Mouse (Mus musculus) monocyte, adult 2 months (primary cell): ENCODE results near the gene Ccdc74a.
A peak's percentile ranks its signal among the peaks of the same experiment; 100 is the strongest.
"Not testable (repeated sequence)": the region's sequence is repeated elsewhere in the genome, so short reads cannot be mapped to it uniquely, and the experiment has no call there.

Experiments
- DNase-seq, 2 experiments: peaks; one replicate each; pipeline ENCODE4 v3.0.0; 2022; ENCODE audit warnings: low spot score in 2 of 2, low read depth in 1 of 2

The Ccdc74a gene

GRCm38 (mm10) chr16:17646310-17647114 is at the start of gene Ccdc74a:
Ccdc74a (plus strand) TSS chr16:17646470.
- peak; percentile 48 to 61 for DNase-seq

- DNase-seq: no peak
Observed at GRCm38 (mm10) chr16:17600944-17601562, 45.2 kb upstream of the Ccdc74a start.

GRCm38 (mm10) chr16:17604941-17605340 is 41.3 kb upstream of the Ccdc74a start:
- DNase-seq: no peak

GRCm38 (mm10) chr16:17605684-17606083 is 40.6 kb upstream of the Ccdc74a start:
- no peak for DNase-seq

GRCm38 (mm10) chr16:17611383-17611782 is 34.9 kb upstream of the Ccdc74a start:
- DNase-seq: no peak

- not testable (repeated sequence) for DNase-seq
Observed at GRCm38 (mm10) chr16:17614740-17615139, 31.5 kb upstream of the Ccdc74a start.

- DNase-seq: no peak
Observed at GRCm38 (mm10) chr16:17616212-17616611, 30.1 kb upstream of the Ccdc74a start.

- DNase-seq: no peak
Observed at GRCm38 (mm10) chr16:17617922-17618565, 28.2 kb upstream of the Ccdc74a start.

- DNase-seq: peak; percentile 81 to 85
Observed at GRCm38 (mm10) chr16:17619198-17620105, 26.8 kb upstream of the Ccdc74a start, which contains the start of gene Smpd4. Smpd4 (plus strand) TSS chr16:17619354.

- DNase-seq: no peak
Observed at GRCm38 (mm10) chr16:17621936-17622335, 24.3 kb upstream of the Ccdc74a start.

GRCm38 (mm10) chr16:17625488-17626268 is 20.6 kb upstream of the Ccdc74a start:
- no peak for DNase-seq

GRCm38 (mm10) chr16:17626269-17626555 is 20.1 kb upstream of the Ccdc74a start:
- DNase-seq: no peak

- no peak for DNase-seq
Observed at GRCm38 (mm10) chr16:17632580-17632979, 13.7 kb upstream of the Ccdc74a start.

GRCm38 (mm10) chr16:17633481-17634181 is 12.6 kb upstream of the Ccdc74a start:
- no peak for DNase-seq

- no peak for DNase-seq
Observed at GRCm38 (mm10) chr16:17636904-17637303, 9.4 kb upstream of the Ccdc74a start.

GRCm38 (mm10) chr16:17637610-17638009 is 8.7 kb upstream of the Ccdc74a start:
- no peak for DNase-seq

- DNase-seq: no peak
Observed at GRCm38 (mm10) chr16:17638036-17638628, 8.1 kb upstream of the Ccdc74a start.

GRCm38 (mm10) chr16:17639081-17639480 is 7.2 kb upstream of the Ccdc74a start:
- no peak for DNase-seq

GRCm38 (mm10) chr16:17639951-17640350 is 6.3 kb upstream of the Ccdc74a start:
- DNase-seq: no peak
